Mouse (Mus musculus): Measurements from ENCODE around the gene Syce3.

DNA sequence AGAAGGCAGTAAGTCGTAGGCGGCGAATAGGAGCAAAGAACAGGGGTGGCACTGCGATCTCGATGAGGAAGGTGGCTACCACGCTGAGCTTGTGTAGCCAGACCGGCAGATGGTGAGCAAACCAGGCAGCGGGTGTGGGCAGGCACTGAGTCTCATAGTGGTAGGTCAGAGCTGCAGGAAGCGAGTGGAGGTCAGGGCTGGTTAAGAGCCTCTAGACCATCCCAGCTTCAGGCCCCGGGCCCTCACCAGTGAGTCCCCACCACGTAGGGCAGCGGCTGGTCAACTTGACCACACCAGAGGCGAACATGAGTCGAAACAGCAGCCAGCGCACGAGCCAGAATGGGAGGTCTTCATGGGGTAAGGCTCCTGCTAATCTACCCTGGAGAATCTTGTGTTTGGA, 56.5 kb downstream of the Syce3 start:
- TF ChIP-seq EP300 (IDR thresholded peaks at IDR 0.05; ENCODE audit: insufficient read depth, low read depth, low read length) (no peak), CTCF (IDR thresholded peaks at IDR 0.05; ENCODE audit: low read depth, low read length) (no peak), POLR2A (IDR thresholded peaks at IDR 0.05; ENCODE audit: insufficient read depth, low read length) (no peak)

Data from ES-Bruce4 (cell line).